Mouse (Mus musculus): ENCODE measurements around the gene Acp5. TPM values are rescaled to one million over a fixed set of nuclear protein-coding genes. Genes with fewer than 3 reads are reported as not detected.

Acp5 gene
- total and polyA plus RNA-seq, 3 experiments = 65.9 to 93.2 (median 86.3) TPM

GRCm38 (mm10) chr9:22143108-22144037 lies 7.9 kb upstream of the Acp5 start:
- DNase-seq = peak; percentile 87

GRCm38 (mm10) chr9:22139746-22140145 lies 4.2 kb upstream of the Acp5 start:
- no peak for DNase-seq

GRCm38 (mm10) chr9:22138480-22138879 lies 3.0 kb upstream of the Acp5 start:
- no peak for DNase-seq

- DNase-seq = peak; percentile 76
Measured at GRCm38 (mm10) chr9:22136765-22137547, 1.4 kb upstream of the Acp5 start.

- DNase-seq = peak; percentile 36
Measured at GRCm38 (mm10) chr9:22134988-22135643, 395 bp downstream of the Acp5 start.

- DNase-seq = no peak
Measured at GRCm38 (mm10) chr9:22134246-22134890, 1.1 kb downstream of the Acp5 start.

GRCm38 (mm10) chr9:22132220-22132619 lies 3.3 kb downstream of the Acp5 start:
- no peak for DNase-seq

GRCm38 (mm10) chr9:22131226-22131981 lies 4.1 kb downstream of the Acp5 start:
- DNase-seq = peak; percentile 69

- DNase-seq = no peak
Measured at GRCm38 (mm10) chr9:22125246-22126027, 10.1 kb downstream of the Acp5 start.

- DNase-seq = no peak
Measured at GRCm38 (mm10) chr9:22124169-22124568, 11.3 kb downstream of the Acp5 start.

- no peak for DNase-seq
Measured at GRCm38 (mm10) chr9:22123069-22123609, 12.4 kb downstream of the Acp5 start.

- DNase-seq = no peak
Measured at GRCm38 (mm10) chr9:22122005-22122404, 13.5 kb downstream of the Acp5 start.

- DNase-seq = no peak
Measured at GRCm38 (mm10) chr9:22121545-22121944, 14.0 kb downstream of the Acp5 start.

GRCm38 (mm10) chr9:22119543-22119942 lies 16.0 kb downstream of the Acp5 start:
- peak; percentile 62 for DNase-seq

GRCm38 (mm10) chr9:22117754-22118456 lies 17.6 kb downstream of the Acp5 start:
- peak; percentile 57 for DNase-seq

- peak; percentile 95 for DNase-seq
Measured at GRCm38 (mm10) chr9:22116740-22117426, 18.6 kb downstream of the Acp5 start, which contains the start of gene Elof1. TSS of gene Elof1 (minus strand) at chr9:22117172.

- DNase-seq = no peak
Measured at GRCm38 (mm10) chr9:22116086-22116485, 19.4 kb downstream of the Acp5 start.

GRCm38 (mm10) chr9:22115635-22116034 lies 19.9 kb downstream of the Acp5 start:
- no peak for DNase-seq

GRCm38 (mm10) chr9:22108194-22108593 lies 27.3 kb downstream of the Acp5 start:
- no peak for DNase-seq

Data from adrenal gland, adult 2 months (tissue).